Mouse (Mus musculus) mature B cell (primary cell): ENCODE measurements around the gene Xrcc1.
"Not testable (repeated sequence)": the region's sequence is repeated elsewhere in the genome, so short reads cannot be mapped to it uniquely, and the experiment has no call there.

Source experiments
- in situ Hi-C: fragments of 300-500 bp; cut with MboI; formaldehyde crosslinking; loops from 2 replicates; pipeline ENCODE4 v1.14.3; 2019

Xrcc1 gene

GRCm38 (mm10) chr7:24546068-24546614 is at the start of gene Xrcc1, which contains the start of gene Pinlyp:
Gene Xrcc1, plus strand, starts transcription at chr7:24546289.
Gene Pinlyp, minus strand, starts transcription at chr7:24546118.
- in situ Hi-C loops: no loop called here

GRCm38 (mm10) chr7:24499856-24500577 is 46.1 kb upstream of the Xrcc1 start:
- in situ Hi-C loops: no loop called here

- in situ Hi-C loops: no loop called here
Measured at GRCm38 (mm10) chr7:24500929-24501328, 45.2 kb upstream of the Xrcc1 start.

- in situ Hi-C loops: no loop called here
Measured at GRCm38 (mm10) chr7:24501492-24501891, 44.6 kb upstream of the Xrcc1 start.

GRCm38 (mm10) chr7:24504004-24504403 is 42.1 kb upstream of the Xrcc1 start:
- in situ Hi-C loops: no loop called here

GRCm38 (mm10) chr7:24504868-24505267 is 41.2 kb upstream of the Xrcc1 start:
- in situ Hi-C loops: no loop called here

- in situ Hi-C loops: no loop called here
Measured at GRCm38 (mm10) chr7:24505447-24506064, 40.5 kb upstream of the Xrcc1 start.

GRCm38 (mm10) chr7:24506065-24506459 is 40.0 kb upstream of the Xrcc1 start:
- in situ Hi-C loops: no loop called here

GRCm38 (mm10) chr7:24506476-24506837 is 39.6 kb upstream of the Xrcc1 start:
- in situ Hi-C loops: no loop called here

GRCm38 (mm10) chr7:24506838-24507725 is 39.0 kb upstream of the Xrcc1 start, which contains the start of gene Zfp428:
Gene Zfp428, plus strand, starts transcription at chr7:24507006.
- in situ Hi-C loops: no loop called here

GRCm38 (mm10) chr7:24507726-24508114 is 38.4 kb upstream of the Xrcc1 start:
- in situ Hi-C loops: no loop called here

GRCm38 (mm10) chr7:24512355-24512754 is 33.7 kb upstream of the Xrcc1 start, which contains the start of gene AC161166.1:
Gene AC161166.1, minus strand, starts transcription at chr7:24512455.
- in situ Hi-C loops: no loop called here

GRCm38 (mm10) chr7:24516319-24516718 is 29.8 kb upstream of the Xrcc1 start:
- in situ Hi-C loops: not testable (repeated sequence)

GRCm38 (mm10) chr7:24517077-24517476 is 29.0 kb upstream of the Xrcc1 start:
- in situ Hi-C loops: no loop called here

GRCm38 (mm10) chr7:24517654-24518053 is 28.4 kb upstream of the Xrcc1 start:
- in situ Hi-C loops: no loop called here

GRCm38 (mm10) chr7:24519130-24519529 is 27.0 kb upstream of the Xrcc1 start:
- in situ Hi-C loops: no loop called here

GRCm38 (mm10) chr7:24520054-24520453 is 26.0 kb upstream of the Xrcc1 start:
- in situ Hi-C loops: not testable (repeated sequence)

GRCm38 (mm10) chr7:24522805-24523204 is 23.3 kb upstream of the Xrcc1 start:
- in situ Hi-C loops: no loop called here

- in situ Hi-C loops: no loop called here
Measured at GRCm38 (mm10) chr7:24523723-24524122, 22.4 kb upstream of the Xrcc1 start.

GRCm38 (mm10) chr7:24524978-24525377 is 21.1 kb upstream of the Xrcc1 start:
- in situ Hi-C loops: no loop called here

- in situ Hi-C loops: no loop called here
Measured at GRCm38 (mm10) chr7:24525686-24526420, 20.2 kb upstream of the Xrcc1 start.
